Mouse (Mus musculus) heart, adult 2 months (tissue): ENCODE data around the gene Sds. TPM values are rescaled to one million over a fixed set of nuclear protein-coding genes. Genes with fewer than 3 reads are reported as not detected.

ENCODE experiments used
- DNase-seq, 2 experiments: peaks; one replicate each; pipeline ENCODE4 v3.0.0; 2021
- H3K27ac ChIP-seq: fragments of 200-600 bp; 2 replicates; pipeline ENCODE4 v1.8.1; 2022
- H3K27me3 ChIP-seq: fragments of 200-500 bp; 2 replicates; pipeline ENCODE4 v1.6.1; 2012; ENCODE audit warnings: mild to moderate bottlenecking, low read length, inconsistent platforms, mixed read lengths; ENCODE audit not compliant: control insufficient read depth, insufficient read depth
- H3K36me3 ChIP-seq: fragments of 200-500 bp; 2 replicates; pipeline ENCODE4 v1.6.1; 2012; ENCODE audit warnings: low read length, inconsistent platforms; ENCODE audit not compliant: control insufficient read depth, insufficient read depth
- H3K4me1 ChIP-seq: fragments of 200-500 bp; 2 replicates; pipeline ENCODE4 v1.6.1; 2011; ENCODE audit warnings: low read length; ENCODE audit not compliant: control insufficient read depth, insufficient read depth
- H3K4me3 ChIP-seq: fragments of 200-600 bp; 2 replicates; pipeline ENCODE4 v1.8.1; 2022
- H3K79me2 ChIP-seq: fragments of 200-500 bp; replicated peaks from 2 replicates; pipeline ENCODE4 v1.6.1; 2012; ENCODE audit warnings: mild to moderate bottlenecking, inconsistent platforms, low read length, moderate library complexity, mixed read lengths; ENCODE audit not compliant: control insufficient read depth, insufficient read depth
- H3K9ac ChIP-seq: fragments of 200-500 bp; 2 replicates; pipeline ENCODE4 v1.6.1; 2012; ENCODE audit warnings: low read depth, mild to moderate bottlenecking, control low read depth, inconsistent platforms, low read length, mixed read lengths
- CTCF ChIP-seq: fragments of 200-600 bp; IDR thresholded peaks from 2 replicates; pipeline ENCODE4 v1.8.1; 2022; ENCODE audit warnings: antibody characterized with exemption, mild to moderate bottlenecking, moderate library complexity
- EP300 ChIP-seq: fragments of 200-500 bp; IDR thresholded peaks from 2 replicates; pipeline ENCODE4 v1.6.1; 2011; ENCODE audit warnings: low read depth, low read length, control low read depth; ENCODE audit not compliant: insufficient read depth
- POLR2A ChIP-seq: fragments of 200-500 bp; IDR thresholded peaks from 2 replicates; pipeline ENCODE4 v1.6.1; 2011; ENCODE audit warnings: mild to moderate bottlenecking, low read depth, low read length, control low read depth; ENCODE audit not compliant: insufficient read depth
- WGBS: fragments of 180-500 bp; shearing (Covaris S2); methylation state at CpG from one replicate; pipeline ENCODE4 v1.1.7; 2018; 5-methylcytosine and 5-hydroxymethylcytosine counted together
- intact Hi-C: fragments of 180-260 bp; cut with DNase I; formaldehyde crosslinking; loops from one replicate; pipeline ENCODE4 v1.15.1; 2025
- polyA plus RNA-seq: library from polyadenylated mRNA; depleted of rRNA; stranded (reverse); fragments of >200 nt; gene quantifications from 2 replicates; pipeline ENCODE4 v1.2.3, GENCODE M21; 2012
- total RNA-seq, 2 experiments: library from RNA; stranded (reverse); gene quantifications; 2 replicates each; pipeline ENCODE4 v1.2.3; 2021

The Sds gene
- total and polyA plus RNA-seq, 3 experiments: 1.2 to 10.9 (median 3.0) TPM

DNA sequence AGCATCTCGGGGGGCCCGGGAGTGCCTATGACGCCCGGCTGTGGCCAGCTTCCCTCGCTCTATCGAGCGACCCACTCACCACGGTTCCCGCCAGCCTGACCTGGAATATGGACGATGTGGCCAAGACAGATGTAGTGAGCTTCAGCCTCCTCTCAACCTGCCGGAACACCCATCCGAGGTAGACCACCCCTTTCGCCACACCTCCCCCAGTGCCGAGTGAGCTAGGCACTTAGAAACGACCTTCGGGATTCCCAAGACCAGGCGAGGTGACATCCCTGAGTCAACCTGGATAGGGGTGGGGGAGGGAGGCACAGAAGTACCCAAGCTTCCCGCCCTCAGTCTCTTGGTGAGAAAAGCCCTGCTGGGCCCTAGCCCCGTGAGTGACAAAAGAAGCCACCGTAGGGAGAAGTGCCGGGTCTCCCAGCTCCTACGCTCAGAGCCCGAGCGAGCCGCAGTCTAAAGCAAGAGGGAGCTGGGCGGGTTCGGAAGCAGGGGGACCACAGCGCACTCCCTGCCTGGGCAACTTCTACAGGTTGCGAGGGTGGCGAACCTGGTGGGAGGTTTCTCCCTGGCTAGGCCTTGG lies 45.2 kb upstream of the Sds start:
- no peak for DNase-seq
- H3K79me2 ChIP-seq: no peaks in the 10 kb centered on the region
- WGBS: 2% methylated on average over 30 of the region's 30 CpGs
- no peaks in the 10 kb centered on the region for H3K36me3 ChIP-seq
- TF ChIP-seq CTCF (no peak), POLR2A (no peak), EP300 (no peak)
- H3K4me3 ChIP-seq: no peak overlapping the region
- H3K27ac ChIP-seq: no peak overlapping the region
- no peak overlapping the region for H3K9ac ChIP-seq
- intact Hi-C loops: no loop called here
- peaks cover 27% of the 10 kb centered on the region for H3K27me3 ChIP-seq
- H3K4me1 ChIP-seq: no peaks in the 10 kb centered on the region

DNA sequence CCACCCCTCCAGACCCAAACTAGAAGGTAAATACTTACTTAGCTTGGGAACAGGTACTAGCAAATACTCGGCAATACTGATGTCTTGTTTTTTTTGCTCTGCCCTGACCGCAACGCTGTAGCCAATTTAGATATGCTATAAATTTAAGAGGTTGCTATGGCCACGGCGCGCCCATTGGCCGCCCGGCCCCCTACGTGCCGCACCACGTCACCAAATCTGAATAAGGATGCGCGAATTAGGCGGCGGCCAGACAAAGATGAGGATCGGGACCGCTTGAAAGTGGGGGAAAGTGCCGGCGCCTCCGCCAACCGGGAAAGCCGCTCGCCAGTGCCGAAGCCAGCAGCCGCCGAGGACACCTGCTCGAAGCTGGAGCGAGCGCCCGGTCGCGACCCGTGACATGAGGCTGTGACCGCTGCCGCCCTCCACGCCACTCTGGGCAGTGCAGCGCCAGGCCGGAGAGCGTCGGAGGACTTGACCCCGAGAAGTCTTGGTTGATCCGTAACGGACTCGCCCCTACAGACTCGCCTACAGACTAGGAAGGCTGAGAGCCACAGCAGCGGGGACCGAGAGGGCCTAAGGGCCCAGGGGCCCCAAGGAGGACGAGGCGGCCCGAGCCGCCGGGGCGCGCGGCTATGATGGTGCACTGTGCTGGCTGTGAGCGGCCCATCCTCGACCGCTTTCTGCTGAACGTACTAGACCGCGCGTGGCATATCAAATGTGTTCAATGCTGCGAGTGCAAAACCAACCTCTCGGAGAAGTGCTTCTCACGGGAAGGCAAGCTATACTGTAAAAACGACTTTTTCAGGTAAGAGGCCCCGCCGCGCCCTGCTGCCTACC lies 44.5 kb upstream of the Sds start, which contains the start of gene Lhx5:
Lhx5 (plus strand) TSS at position 51 of the 837 bp plus-strand sequence.
- Histone ChIP-seq H3K36me3 (no peaks in the 10 kb centered on the region), H3K9ac (no peak within 1 kb of the TSS), H3K4me3 (no peak within 1 kb of the TSS), H3K27ac (no peak within 1 kb of the TSS), H3K4me1 (no peaks in the 10 kb centered on the region), H3K27me3 (peaks cover 31% of the 10 kb centered on the region), H3K79me2 (no peaks in the 10 kb centered on the region)
- WGBS: 2% methylated on average over 69 of the region's 69 CpGs
- TF ChIP-seq POLR2A: no peak
- no peak for TF ChIP-seq CTCF
- no peak for TF ChIP-seq EP300
- no peak for DNase-seq
- intact Hi-C loops: no loop called here

DNA sequence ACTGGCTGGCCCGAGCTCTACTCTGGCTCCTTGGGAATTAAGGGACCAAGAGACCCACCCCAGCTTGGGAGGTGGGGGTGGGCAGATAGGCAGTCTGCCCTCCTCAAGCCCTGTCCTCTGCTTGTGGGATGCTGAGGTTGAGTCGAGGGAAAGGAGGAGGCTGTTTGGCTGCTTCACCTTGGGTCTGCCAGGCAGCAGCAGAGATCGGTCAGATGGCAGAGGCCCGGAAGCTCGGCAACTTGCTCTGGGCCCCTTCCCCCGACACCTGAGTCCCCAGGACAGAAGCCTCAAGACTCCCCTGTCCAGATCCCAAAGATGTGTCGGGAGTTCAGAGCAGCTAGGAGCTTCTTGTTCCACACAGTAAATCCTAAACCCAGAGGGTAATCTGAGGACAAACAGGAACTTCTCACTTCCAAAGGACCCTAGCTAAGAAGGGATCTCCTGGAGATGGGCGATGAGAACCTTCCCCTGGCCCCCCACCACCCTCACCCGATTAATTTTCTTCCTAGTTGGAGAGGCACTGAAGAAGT lies 43.8 kb upstream of the Sds start:
- Histone ChIP-seq H3K79me2 (no peaks in the 10 kb centered on the region), H3K36me3 (no peaks in the 10 kb centered on the region), H3K4me1 (no peaks in the 10 kb centered on the region), H3K9ac (no peak overlapping the region), H3K4me3 (no peak overlapping the region), H3K27me3 (peaks cover 31% of the 10 kb centered on the region), H3K27ac (no peak overlapping the region)
- intact Hi-C loops: no loop called here
- 2% methylated on average over 9 of the region's 9 CpGs for WGBS
- TF ChIP-seq POLR2A (no peak), CTCF (no peak), EP300 (no peak)
- no peak for DNase-seq

DNA sequence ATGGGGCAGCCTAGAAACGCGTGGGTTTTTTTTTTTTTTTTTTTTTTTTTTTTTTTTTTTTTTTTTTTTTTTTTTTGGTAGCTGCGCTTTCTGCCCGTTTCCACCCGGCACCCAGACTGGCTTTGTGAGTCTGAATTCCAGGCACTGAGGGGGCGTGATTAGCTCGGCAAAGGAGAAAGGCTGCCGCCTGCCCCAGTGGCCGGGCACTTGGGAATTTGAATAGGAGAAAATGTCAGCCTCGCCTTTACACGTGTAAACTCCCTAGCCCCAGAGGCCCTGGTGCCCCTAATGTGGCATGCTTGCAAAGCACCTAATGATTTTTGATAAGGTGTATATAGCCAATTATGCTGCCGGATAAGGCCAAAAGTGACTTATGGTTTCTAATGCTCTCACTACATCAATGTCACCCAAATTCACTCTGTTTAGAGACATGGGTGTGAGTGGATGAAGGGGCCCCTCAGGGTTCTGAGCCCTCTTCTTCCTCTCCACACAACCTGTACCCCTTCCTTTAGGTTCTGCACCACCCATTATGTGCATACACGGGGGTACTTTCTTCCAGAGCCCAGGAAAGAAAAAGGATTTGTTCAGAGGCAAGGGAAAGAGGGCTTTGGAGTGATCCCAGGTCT lies 43.1 kb upstream of the Sds start:
- TF ChIP-seq CTCF (no peak), EP300 (no peak)
- H3K79me2 ChIP-seq: no peaks in the 10 kb centered on the region
- H3K27me3 ChIP-seq: peaks cover 33% of the 10 kb centered on the region
- no peak overlapping the region for H3K9ac ChIP-seq
- intact Hi-C loops: no loop called here
- DNase-seq: no peak
- H3K4me3 ChIP-seq: no peak overlapping the region
- 3% methylated on average over 13 of the region's 13 CpGs for WGBS
- H3K27ac ChIP-seq: no peak overlapping the region
- no peaks in the 10 kb centered on the region for H3K4me1 ChIP-seq
- no peaks in the 10 kb centered on the region for H3K36me3 ChIP-seq

DNA sequence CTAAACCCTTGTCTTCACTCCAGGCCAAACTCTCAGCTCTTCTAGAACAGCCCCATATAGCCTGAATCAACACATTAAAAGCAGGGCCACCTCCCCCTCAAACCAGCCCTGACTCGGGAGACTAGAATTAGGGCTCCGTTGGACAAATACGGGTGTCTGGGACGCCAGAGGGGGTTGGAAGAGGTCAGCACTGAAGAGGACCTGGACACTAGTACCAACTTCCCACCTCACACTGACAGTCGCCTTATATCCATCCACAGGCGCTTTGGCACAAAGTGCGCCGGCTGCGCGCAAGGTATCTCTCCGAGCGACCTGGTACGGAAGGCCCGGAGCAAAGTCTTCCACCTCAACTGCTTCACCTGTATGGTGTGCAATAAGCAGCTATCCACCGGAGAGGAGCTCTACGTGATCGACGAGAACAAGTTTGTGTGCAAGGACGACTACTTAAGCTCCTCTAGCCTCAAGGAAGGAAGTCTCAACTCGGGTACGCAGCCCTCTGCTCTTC lies 42.0 kb upstream of the Sds start:
- no peak overlapping the region for H3K27ac ChIP-seq
- no peaks in the 10 kb centered on the region for H3K4me1 ChIP-seq
- no peaks in the 10 kb centered on the region for H3K36me3 ChIP-seq
- no peaks in the 10 kb centered on the region for H3K79me2 ChIP-seq
- intact Hi-C loops: no loop called here
- H3K4me3 ChIP-seq: no peak overlapping the region
- H3K9ac ChIP-seq: no peak overlapping the region
- peaks cover 30% of the 10 kb centered on the region for H3K27me3 ChIP-seq
- TF ChIP-seq POLR2A (no peak), EP300 (no peak), CTCF (no peak)
- no peak for DNase-seq
- WGBS: 3% methylated on average over 21 of the region's 21 CpGs
